Mouse (Mus musculus) frontal cortex, postnatal 36 days (tissue): ENCODE measurements around the gene Zfp422.
A peak's percentile ranks its signal among the peaks of the same experiment; 100 is the strongest.
"Not testable (repeated sequence)": the region's sequence is repeated elsewhere in the genome, so short reads cannot be mapped to it uniquely, and the experiment has no call there.

ENCODE experiments used
- DNase-seq, 2 experiments: peaks; one replicate each; pipeline ENCODE4 v3.0.0; 2022; ENCODE audit warnings: low spot score in 2 of 2

The Zfp422 gene

GRCm38 (mm10) chr6:116649811-116650210, 21.0 kb upstream of the Zfp422 start:
- no peak for DNase-seq

GRCm38 (mm10) chr6:116647763-116648162, 19.0 kb upstream of the Zfp422 start:
- DNase-seq: no peak

- no peak for DNase-seq
Measured at GRCm38 (mm10) chr6:116644335-116644734, 15.5 kb upstream of the Zfp422 start.

GRCm38 (mm10) chr6:116643881-116644280, 15.1 kb upstream of the Zfp422 start:
- DNase-seq: no peak

GRCm38 (mm10) chr6:116642942-116643341, 14.1 kb upstream of the Zfp422 start:
- DNase-seq: peak; percentile 71 to 81

GRCm38 (mm10) chr6:116639663-116640062, 10.9 kb upstream of the Zfp422 start:
- DNase-seq: no peak

GRCm38 (mm10) chr6:116638871-116639270, 10.1 kb upstream of the Zfp422 start:
- DNase-seq: no peak

- no peak for DNase-seq
Measured at GRCm38 (mm10) chr6:116637496-116637895, 8.7 kb upstream of the Zfp422 start.

- DNase-seq: no peak
Measured at GRCm38 (mm10) chr6:116636581-116637235, 7.9 kb upstream of the Zfp422 start.

GRCm38 (mm10) chr6:116635251-116636180, 6.7 kb upstream of the Zfp422 start:
- no peak for DNase-seq

- no peak for DNase-seq
Measured at GRCm38 (mm10) chr6:116633741-116634695, 5.2 kb upstream of the Zfp422 start.

- DNase-seq: peak; percentile 67 to 83
Measured at GRCm38 (mm10) chr6:116632129-116632528, 3.3 kb upstream of the Zfp422 start.

- no peak for DNase-seq
Measured at GRCm38 (mm10) chr6:116629766-116630165, 967 bp upstream of the Zfp422 start.

- no peak for DNase-seq
Measured at GRCm38 (mm10) chr6:116628095-116628494, 704 bp downstream of the Zfp422 start.

GRCm38 (mm10) chr6:116626417-116626816, 2.4 kb downstream of the Zfp422 start:
- DNase-seq: not testable (repeated sequence)

- no peak for DNase-seq
Measured at GRCm38 (mm10) chr6:116621318-116622023, 7.3 kb downstream of the Zfp422 start.

GRCm38 (mm10) chr6:116618073-116618472, 10.7 kb downstream of the Zfp422 start:
- no peak for DNase-seq

GRCm38 (mm10) chr6:116615719-116616118, 13.1 kb downstream of the Zfp422 start:
- DNase-seq: no peak

GRCm38 (mm10) chr6:116607230-116607629, 21.6 kb downstream of the Zfp422 start:
- no peak for DNase-seq

- not testable (repeated sequence) for DNase-seq
Measured at GRCm38 (mm10) chr6:116600969-116601368, 27.8 kb downstream of the Zfp422 start.

GRCm38 (mm10) chr6:116584095-116584494, 44.7 kb downstream of the Zfp422 start, which contains the start of gene Olfr215:
TSS of gene Olfr215 (minus strand) at chr6:116584195.
- no peak for DNase-seq
